ENCODE assay signal across 11 mouse cellular contexts in genomic region chr5:104344526-104345240, GRCm38 (mm10). TPM values are rescaled to one million over a fixed set of nuclear protein-coding genes. Genes with fewer than 3 reads are reported as not detected.
DNase-seq lines count a peak whose midpoint lies in the region; ATAC-seq and TF ChIP-seq lines count a peak whose summit lies in the region.
"Had no signal": no experiment of that assay in that cellular context is flagged by ENCODE, and none has a peak within 500 bp of the region (broad histone marks: within the 10 kb centered on the region; RNA-seq: fewer than 3 reads in every experiment).

No protein-coding gene starts in this region.

- peak; percentile 56 for TF ChIP-seq CTCF in intestine, postnatal 0 days (IDR thresholded peaks at IDR 0.05; ENCODE audit: low read depth)

- H3K9ac ChIP-seq in intestine, postnatal 0 days (ENCODE audit: low read depth, low read length) = no peak overlapping the region
- no peak overlapping the region for H3K9ac ChIP-seq in intestine, embryonic 15.5 days
- H3K9ac ChIP-seq: limb, embryonic 12.5 days had no signal

- no peak overlapping the region for H3K4me2 ChIP-seq in intestine, postnatal 0 days (replicated peaks; ENCODE audit: low read depth)
- H3K4me2 ChIP-seq in intestine, embryonic 15.5 days (replicated peaks) = no peak overlapping the region
- H3K4me2 ChIP-seq: limb, embryonic 12.5 days had no signal

- DNase-seq in A20 (ENCODE audit: low read depth, low spot score) (peak; percentile 33), R1 (ENCODE audit: low read depth, low spot score) (peak; percentile 62)
- DNase-seq in kidney, postnatal 36 days = peak; percentile 36 to 56
- DNase-seq in layer of hippocampus, adult 18-20 months (ENCODE audit: low spot score in 2 of 2) = no peak
- DNase-seq in thymus, postnatal 25 days = no peak
- no peak for DNase-seq in urinary bladder, postnatal 4 days (ENCODE audit: low spot score in 2 of 2)

- 71% methylated on average over 9 of the region's 9 CpGs for WGBS in intestine, postnatal 0 days
- WGBS in intestine, embryonic 15.5 days = 75% methylated on average over 9 of the region's 9 CpGs

- H3K27ac ChIP-seq in intestine, postnatal 0 days (ENCODE audit: low read depth, low read length) = no peak overlapping the region
- H3K27ac ChIP-seq in intestine, embryonic 15.5 days = no peak overlapping the region
- H3K27ac ChIP-seq: limb, embryonic 12.5 days had no signal

- ATAC-seq in intestine, postnatal 0 days = no peak
- no peak for ATAC-seq in intestine, embryonic 15.5 days

- no peaks in the 10 kb centered on the region for H3K9me3 ChIP-seq in intestine, postnatal 0 days (ENCODE audit: control insufficient read depth)
- H3K9me3 ChIP-seq in intestine, embryonic 15.5 days = no peaks in the 10 kb centered on the region
- H3K9me3 ChIP-seq: limb, embryonic 12.5 days had no signal

- H3K27me3 ChIP-seq in intestine, postnatal 0 days (replicated peaks; ENCODE audit: control insufficient read depth, insufficient read depth, low read length) = no peaks in the 10 kb centered on the region
- H3K27me3 ChIP-seq in intestine, embryonic 15.5 days (replicated peaks) = no peaks in the 10 kb centered on the region
- H3K27me3 ChIP-seq: limb, embryonic 12.5 days had no signal

- H3K4me3 ChIP-seq in intestine, postnatal 0 days (ENCODE audit: low read depth, low read length) = no peak overlapping the region
- H3K4me3 ChIP-seq in intestine, embryonic 15.5 days (replicated peaks) = no peak overlapping the region
- H3K4me3 ChIP-seq: limb, embryonic 12.5 days had no signal

- no peaks in the 10 kb centered on the region for H3K36me3 ChIP-seq in intestine, postnatal 0 days (ENCODE audit: control insufficient read depth, insufficient read depth)
- no peaks in the 10 kb centered on the region for H3K36me3 ChIP-seq in intestine, embryonic 15.5 days
- H3K36me3 ChIP-seq: limb, embryonic 12.5 days had no signal

- H3K4me1 ChIP-seq in intestine, postnatal 0 days (replicated peaks; ENCODE audit: control insufficient read depth, insufficient read depth, low read length) = no peaks in the 10 kb centered on the region
- H3K4me1 ChIP-seq in intestine, embryonic 15.5 days (replicated peaks) = no peaks in the 10 kb centered on the region
- H3K4me1 ChIP-seq: limb, embryonic 12.5 days had no signal

RNA-seq across cellular contexts. Expression of gene Mepe, which starts 19.6 kb away (rescaled TPM):
- not detected in 2 replicates for polyA plus RNA-seq in intestine, postnatal 0 days (2015; fragmentation: Nextera tagmentation; extraction: Ambion mirVana)
- not detected in 2 replicates for polyA plus RNA-seq in intestine, embryonic 15.5 days (2015; fragmentation: Nextera tagmentation; extraction: Ambion mirVana)
- not detected for total RNA-seq in layer of hippocampus, adult 18-20 months (2021)
- total RNA-seq: heart, postnatal 10 days had no signal
- polyA plus RNA-seq: limb, embryonic 12.5 days; urinary bladder, adult 2 months had no signal

RNA-seq across cellular contexts. Expression of gene Ibsp, which starts 45.7 kb away (rescaled TPM):
- polyA plus RNA-seq in intestine, postnatal 0 days (2015; fragmentation: Nextera tagmentation; extraction: Ambion mirVana) = not detected in 2 replicates
- polyA plus RNA-seq in intestine, embryonic 15.5 days (2015; fragmentation: Nextera tagmentation; extraction: Ambion mirVana) = 0.13 TPM in 1 of 2 replicates, not detected in the other
- total RNA-seq in layer of hippocampus, adult 18-20 months (2021) = under 1 TPM; 0.25 TPM
- total RNA-seq: heart, postnatal 10 days had no signal
- polyA plus RNA-seq: limb, embryonic 12.5 days had no signal

Comparison
In these comparisons a context has a peak if more than half of its experiments do, and no peak if none do; other contexts are left out.
1. DNase-seq: peak in A20 (single experiment), R1 (single experiment) and kidney, postnatal 36 days (2 of 2); none in layer of hippocampus, adult 18-20 months (0 of 2), thymus, postnatal 25 days (single experiment) and urinary bladder, postnatal 4 days (0 of 2).